Comparison of ENCODE assay signal across 27 mouse cellular contexts in genomic region chr5:25064270-25065232, GRCm38 (mm10). TPM values are rescaled to one million over a fixed set of nuclear protein-coding genes. Genes with fewer than 3 reads are reported as not detected.
DNase-seq lines count a peak whose midpoint lies in the region; ATAC-seq and TF ChIP-seq lines count a peak whose summit lies in the region.
"Had no signal": no experiment of that assay in that cellular context is flagged by ENCODE, and none has a peak within 500 bp of the region (broad histone marks: within the 10 kb centered on the region; RNA-seq: fewer than 3 reads in every experiment).

No protein-coding gene starts in this region.

- ATAC-seq in intestine, postnatal 0 days: peak; percentile 55
- no peak for ATAC-seq in intestine, embryonic 15.5 days
- peak; percentile 60 for ATAC-seq in kidney, postnatal 0 days (replicated peaks; ENCODE audit: low FRiP score, low read depth)
- ATAC-seq: forebrain, embryonic 15.5 days; midbrain, embryonic 16.5 days had no signal

- H3K36me3 ChIP-seq in intestine, postnatal 0 days (ENCODE audit: control insufficient read depth, insufficient read depth): no peaks in the 10 kb centered on the region
- H3K36me3 ChIP-seq in intestine, embryonic 15.5 days: no peaks in the 10 kb centered on the region
- H3K36me3 ChIP-seq in kidney, postnatal 0 days (ENCODE audit: insufficient read depth, low read length): no peaks in the 10 kb centered on the region
- H3K36me3 ChIP-seq in small intestine, adult 2 months (ENCODE audit: control insufficient read depth, insufficient read depth, low read length): no peaks in the 10 kb centered on the region
- H3K36me3 ChIP-seq: embryonic facial prominence, embryonic 10.5 days; forebrain, embryonic 15.5 days; heart, embryonic 15.5 days; hindbrain, embryonic 13.5 days; midbrain, embryonic 10.5 days; neural tube, embryonic 13.5 days; stomach, embryonic 15.5 days had no signal

- no peak overlapping the region for H3K4me2 ChIP-seq in intestine, postnatal 0 days (replicated peaks; ENCODE audit: low read depth)
- no peak overlapping the region for H3K4me2 ChIP-seq in intestine, embryonic 15.5 days (replicated peaks)
- no peak overlapping the region for H3K4me2 ChIP-seq in kidney, postnatal 0 days (ENCODE audit: low read length)
- H3K4me2 ChIP-seq: forebrain, embryonic 15.5 days; heart, embryonic 15.5 days; hindbrain, embryonic 13.5 days; neural tube, embryonic 13.5 days; stomach, embryonic 15.5 days had no signal

- no peak overlapping the region for H3K27ac ChIP-seq in intestine, postnatal 0 days (ENCODE audit: low read depth, low read length)
- H3K27ac ChIP-seq in intestine, embryonic 15.5 days: no peak overlapping the region
- peak overlapping the region; percentile 97 for H3K27ac ChIP-seq in layer of hippocampus, adult 2 months
- H3K27ac ChIP-seq in kidney, postnatal 0 days: peak overlapping the region; percentile 31; the same call in 1 of the 2 replicates
- H3K27ac ChIP-seq in small intestine, adult 2 months (ENCODE audit: insufficient read depth, low read depth, low read length): peak overlapping the region; percentile 9; the same call in 1 of the 2 replicates
- no peak overlapping the region for H3K27ac ChIP-seq in cerebellum, adult 2 months (ENCODE audit: insufficient read depth, low read length)
- H3K27ac ChIP-seq: embryonic facial prominence, embryonic 10.5 days; forebrain, embryonic 15.5 days; heart, embryonic 15.5 days; hindbrain, embryonic 13.5 days; midbrain, embryonic 10.5 days; neural tube, embryonic 13.5 days; stomach, embryonic 15.5 days had no signal

- no peaks in the 10 kb centered on the region for H3K27me3 ChIP-seq in intestine, postnatal 0 days (replicated peaks; ENCODE audit: control insufficient read depth, insufficient read depth, low read length)
- H3K27me3 ChIP-seq in intestine, embryonic 15.5 days (replicated peaks): no peaks in the 10 kb centered on the region
- H3K27me3 ChIP-seq in kidney, postnatal 0 days (ENCODE audit: insufficient read depth, low read length): no peaks in the 10 kb centered on the region
- H3K27me3 ChIP-seq in small intestine, adult 2 months (ENCODE audit: control insufficient read depth, insufficient read depth, low read length): no peaks in the 10 kb centered on the region
- H3K27me3 ChIP-seq in cerebellum, adult 2 months (ENCODE audit: control insufficient read depth, insufficient read depth, low read length): no peaks in the 10 kb centered on the region
- H3K27me3 ChIP-seq: forebrain, embryonic 15.5 days; neural tube, embryonic 13.5 days; stomach, embryonic 15.5 days had no signal

- DNase-seq in layer of hippocampus, adult 2 months (ENCODE audit: low spot score in 2 of 2): no peak
- no peak for DNase-seq in layer of hippocampus, adult 9-11 months
- DNase-seq in kidney, postnatal 0 days (ENCODE audit: low spot score): no peak
- no peak for DNase-seq in cerebellum, adult 2 months
- DNase-seq: adrenal gland, postnatal 36 days; cerebellum, adult 9-11 months; gastrocnemius, postnatal 14 days; heart, adult 11 months; heart, postnatal 36 days; lung, adult 18-20 months; lung, postnatal 10 days; retina, postnatal 1 day; right cerebral cortex, postnatal 4 days; thymus, adult 2 months; thymus, postnatal 4 days had no signal

- no peaks in the 10 kb centered on the region for H3K9me3 ChIP-seq in intestine, postnatal 0 days (ENCODE audit: control insufficient read depth)
- no peaks in the 10 kb centered on the region for H3K9me3 ChIP-seq in intestine, embryonic 15.5 days
- no peaks in the 10 kb centered on the region for H3K9me3 ChIP-seq in kidney, postnatal 0 days (replicated peaks; ENCODE audit: low read length)
- H3K9me3 ChIP-seq: embryonic facial prominence, embryonic 10.5 days; forebrain, embryonic 15.5 days; heart, embryonic 15.5 days; hindbrain, embryonic 13.5 days; midbrain, embryonic 10.5 days; neural tube, embryonic 13.5 days; stomach, embryonic 15.5 days had no signal

- H3K4me3 ChIP-seq in intestine, postnatal 0 days (ENCODE audit: low read depth, low read length): no peak overlapping the region
- no peak overlapping the region for H3K4me3 ChIP-seq in intestine, embryonic 15.5 days (replicated peaks)
- H3K4me3 ChIP-seq in layer of hippocampus, adult 2 months: no peak overlapping the region
- H3K4me3 ChIP-seq in kidney, postnatal 0 days (replicated peaks; ENCODE audit: low read depth, low read length): no peak overlapping the region
- no peak overlapping the region for H3K4me3 ChIP-seq in small intestine, adult 2 months (ENCODE audit: low read depth, low read length)
- H3K4me3 ChIP-seq in cerebellum, adult 2 months (replicated peaks; ENCODE audit: insufficient read depth, low read depth, low read length): no peak overlapping the region
- H3K4me3 ChIP-seq: embryonic facial prominence, embryonic 10.5 days; forebrain, embryonic 15.5 days; heart, embryonic 15.5 days; hindbrain, embryonic 13.5 days; midbrain, embryonic 10.5 days; myocyte; neural tube, embryonic 13.5 days; stomach, embryonic 15.5 days had no signal

- no peak for TF ChIP-seq CTCF in intestine, postnatal 0 days (IDR thresholded peaks at IDR 0.05; ENCODE audit: low read depth)
- TF ChIP-seq CTCF in layer of hippocampus, adult 2 months (conservative IDR thresholded peaks at IDR 0.05): no peak
- TF ChIP-seq CTCF in kidney, postnatal 0 days (IDR thresholded peaks at IDR 0.05; ENCODE audit: low read depth): no peak
- TF ChIP-seq CTCF in small intestine, adult 2 months (IDR thresholded peaks at IDR 0.05; ENCODE audit: extremely low read depth, insufficient read length, insufficient replicate concordance, low read depth, low read length): no peak
- TF ChIP-seq CTCF in cerebellum, adult 2 months (IDR thresholded peaks at IDR 0.05; ENCODE audit: borderline replicate concordance, insufficient read depth, low read depth, low read length): no peak

- peaks cover 5% of the 10 kb centered on the region; the same call in 1 of the 2 replicates for H3K4me1 ChIP-seq in intestine, postnatal 0 days (replicated peaks; ENCODE audit: control insufficient read depth, insufficient read depth, low read length)
- peaks cover 32% of the 10 kb centered on the region for H3K4me1 ChIP-seq in intestine, embryonic 15.5 days (replicated peaks)
- peaks cover 30% of the 10 kb centered on the region for H3K4me1 ChIP-seq in kidney, postnatal 0 days (replicated peaks; ENCODE audit: insufficient read depth, low read length)
- peaks cover 20% of the 10 kb centered on the region for H3K4me1 ChIP-seq in small intestine, adult 2 months (ENCODE audit: control insufficient read depth, insufficient read depth, insufficient read length, low read length)
- peaks cover 26% of the 10 kb centered on the region for H3K4me1 ChIP-seq in cerebellum, adult 2 months (ENCODE audit: control insufficient read depth, insufficient read depth, low read length)

- no peak for TF ChIP-seq POLR2A in small intestine, adult 2 months (IDR thresholded peaks at IDR 0.05; ENCODE audit: low read depth, low read length)
- TF ChIP-seq POLR2A in cerebellum, adult 2 months (IDR thresholded peaks at IDR 0.05; ENCODE audit: borderline replicate concordance, insufficient read depth, low read length): no peak

- H3K9ac ChIP-seq in intestine, postnatal 0 days (ENCODE audit: low read depth, low read length): no peak overlapping the region
- no peak overlapping the region for H3K9ac ChIP-seq in intestine, embryonic 15.5 days
- no peak overlapping the region for H3K9ac ChIP-seq in kidney, postnatal 0 days (ENCODE audit: low read depth, low read length)
- H3K9ac ChIP-seq: forebrain, embryonic 15.5 days; heart, embryonic 15.5 days; hindbrain, embryonic 13.5 days; neural tube, embryonic 13.5 days; stomach, embryonic 15.5 days had no signal

- 61% methylated on average over 8 of the region's 8 CpGs for WGBS in intestine, postnatal 0 days
- WGBS in intestine, embryonic 15.5 days: 61% methylated on average over 8 of the region's 8 CpGs
- WGBS in kidney, postnatal 0 days: 68% methylated on average over 8 of the region's 8 CpGs
- WGBS in small intestine, adult 2 months: 64% methylated on average over 8 of the region's 8 CpGs
- WGBS in cerebellum, adult 2 months: 80% methylated on average over 8 of the region's 8 CpGs

RNA-seq across cellular contexts. Expression of gene Prkag2, which starts 35.9 kb away (rescaled TPM):
- 38.3 and 42.7 TPM in 2 replicates for polyA plus RNA-seq in intestine, postnatal 0 days (2015; fragmentation: Nextera tagmentation; extraction: Ambion mirVana)
- polyA plus RNA-seq in intestine, embryonic 15.5 days (2015; fragmentation: Nextera tagmentation; extraction: Ambion mirVana): 52.2 and 52.3 TPM in 2 replicates
- 100 to 1,000 TPM; 177 to 193 TPM for total RNA-seq in layer of hippocampus, adult 2 months (2021)
- 36.4 and 39.4 TPM in 2 replicates for polyA plus RNA-seq in kidney, postnatal 0 days (2015; fragmentation: Nextera tagmentation; extraction: Ambion mirVana)
- 7.6 and 13.8 TPM in 2 replicates for polyA plus RNA-seq in small intestine, adult 2 months (2012; rRNA removed)
- polyA plus RNA-seq in cerebellum, adult 2 months (2012; rRNA removed): 92.0 and 99.4 TPM in 2 replicates

Comparison
In these comparisons a context has a peak if more than half of its experiments do, and no peak if none do; other contexts are left out.
1. H3K27ac ChIP-seq: peak in layer of hippocampus, adult 2 months (single experiment), kidney, postnatal 0 days (single experiment) and small intestine, adult 2 months (single experiment); none in intestine, postnatal 0 days (single experiment), intestine, embryonic 15.5 days (single experiment) and cerebellum, adult 2 months (single experiment).